Mouse (Mus musculus): ENCODE data around the gene Olfr564.

Gene Olfr564

DNA sequence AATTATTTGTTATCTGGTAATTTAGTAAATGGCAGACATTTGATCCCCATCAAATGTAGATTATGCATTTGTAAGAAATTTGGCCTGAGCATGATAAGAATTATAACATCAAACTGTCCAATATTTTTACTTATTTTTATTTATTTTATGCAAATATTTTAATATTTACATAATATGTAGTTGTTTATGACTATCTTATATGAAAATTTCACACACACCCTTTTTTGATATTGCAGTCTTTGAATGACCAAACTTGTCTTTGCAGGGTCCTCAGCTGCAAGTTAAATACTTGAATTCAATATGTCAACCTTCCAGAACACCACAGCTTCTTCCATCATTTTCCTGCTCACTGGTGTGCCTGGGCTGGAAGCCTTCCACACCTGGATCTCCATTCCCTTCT lies at the start of gene Olfr564:
Gene Olfr564, plus strand, starts transcription at position 301 of the 400 bp plus-strand sequence.
- DNase-seq, result no peak

DNA sequence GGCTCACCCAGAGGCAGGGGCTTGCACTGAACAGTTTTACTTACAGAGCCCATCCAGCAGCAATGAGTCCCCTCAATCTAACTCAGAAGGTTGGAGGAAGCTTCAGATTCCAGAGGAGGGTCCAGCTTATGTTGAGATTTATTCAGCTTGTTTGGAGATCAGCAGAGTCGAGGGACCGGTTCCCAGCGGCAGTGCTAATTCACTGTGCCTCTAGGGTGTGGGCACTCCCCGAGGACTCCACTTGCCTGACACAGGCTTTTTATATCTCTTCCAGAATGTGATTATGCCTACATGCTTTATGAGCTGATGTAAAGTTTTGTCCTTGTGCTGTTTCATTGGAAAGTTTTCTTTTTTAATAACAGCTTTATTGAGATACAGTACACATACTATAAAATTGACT lies 44.0 kb upstream of the Olfr564 start, which contains the start of the genes Olfr560 and Olfr78:
Gene Olfr560, minus strand, starts transcription at position 101 of the 400 bp plus-strand sequence.
Gene Olfr78, minus strand, starts transcription at position 206 of the 400 bp plus-strand sequence.
- DNase-seq, result no peak

DNA sequence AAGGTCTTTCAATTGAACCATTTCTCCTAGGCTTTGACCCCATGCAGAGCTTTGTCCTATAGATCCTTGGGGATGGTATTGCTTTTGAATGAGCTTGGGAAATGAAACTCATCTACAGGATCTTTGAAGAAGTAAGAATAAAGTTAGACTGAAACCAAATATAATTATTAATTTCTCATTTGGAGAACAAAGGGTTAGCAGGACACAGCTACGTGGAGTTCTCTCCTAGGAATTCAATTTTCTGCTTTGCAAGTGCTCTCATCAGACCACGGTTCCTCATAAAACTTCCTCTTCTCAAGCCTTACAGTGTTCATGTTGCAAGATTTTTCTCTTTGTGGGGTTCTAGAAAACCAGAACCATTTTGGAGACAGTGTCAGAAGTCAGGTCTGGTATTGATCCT lies 32.4 kb upstream of the Olfr564 start, which contains the start of gene Olfr561:
Gene Olfr561, plus strand, starts transcription at position 301 of the 400 bp plus-strand sequence.
- DNase-seq, result no peak

Measured in thymus, postnatal 14 days (tissue).